Mouse (Mus musculus): ENCODE data around the gene Olfr223. TPM values are rescaled to one million over a fixed set of nuclear protein-coding genes. Genes with fewer than 3 reads are reported as not detected.
A peak's percentile ranks its signal among the peaks of the same experiment; 100 is the strongest.
"Not testable (repeated sequence)": the region's sequence is repeated elsewhere in the genome, so short reads cannot be mapped to it uniquely, and the experiment has no call there.

Olfr223 gene
- total RNA-seq (2022) = not detected

DNA sequence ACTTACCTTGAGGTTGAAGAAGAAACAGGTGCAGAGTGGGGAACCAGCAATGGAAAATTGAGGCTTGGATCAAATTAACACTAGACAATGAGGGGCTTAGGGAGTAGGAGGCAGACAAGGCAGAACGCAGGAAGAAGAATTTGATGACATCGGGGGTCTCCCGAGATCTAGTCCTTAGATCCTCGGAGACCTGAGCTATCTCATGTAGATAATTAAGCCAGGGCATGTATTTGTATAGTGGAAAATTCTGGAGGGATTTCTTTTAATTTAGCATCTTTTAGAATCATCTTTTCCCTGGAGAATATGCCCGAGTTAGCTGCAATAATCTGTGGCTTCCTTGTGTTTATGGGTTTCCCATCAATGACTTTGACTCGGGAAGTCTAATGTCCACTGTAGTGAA lies at the start of gene Olfr223:
TSS of gene Olfr223 (minus strand) at position 101 of the 400 bp plus-strand sequence.
- no peak for DNase-seq (ENCODE audit: low spot score in 2 of 2)

DNA sequence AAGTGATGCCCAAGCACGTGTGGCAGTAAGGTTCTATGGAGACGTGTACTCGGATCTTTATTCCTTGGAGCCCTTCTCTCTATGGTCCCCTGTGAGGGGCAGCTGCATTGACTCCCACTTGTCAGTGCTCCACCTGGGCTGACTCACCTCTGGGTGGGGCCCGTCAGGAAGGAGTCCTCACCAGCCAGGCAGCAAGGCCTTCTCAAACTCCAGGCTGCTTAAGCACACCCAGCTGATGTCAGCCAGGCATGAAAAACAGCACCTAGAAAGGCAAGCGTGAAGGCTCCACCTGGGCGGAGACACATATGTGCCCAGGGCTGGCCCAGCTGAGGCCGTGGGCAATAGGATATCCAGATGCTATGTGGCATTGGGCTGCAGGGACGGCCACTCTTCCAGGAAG lies 49.3 kb upstream of the Olfr223 start:
- no peak for DNase-seq (ENCODE audit: low spot score in 2 of 2)

DNA sequence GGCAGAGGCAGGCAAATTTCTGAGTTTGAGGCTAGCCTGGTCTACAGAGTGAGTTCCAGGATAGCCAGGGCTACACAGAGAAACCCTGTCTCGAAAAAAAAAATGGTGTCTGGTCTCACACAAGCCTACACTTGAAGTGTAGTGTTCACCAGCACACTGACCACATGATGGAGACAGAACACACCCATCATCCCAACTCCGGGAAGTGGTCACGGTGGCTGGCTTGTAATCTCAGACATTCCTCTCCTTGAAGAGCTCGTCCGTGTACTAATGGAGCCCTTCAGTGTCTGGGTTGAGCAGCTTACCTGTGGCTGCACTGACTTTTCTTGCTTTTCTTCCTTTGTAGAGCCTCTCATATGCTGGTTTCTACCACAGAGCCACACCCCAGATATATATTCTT lies 48.1 kb upstream of the Olfr223 start:
- DNase-seq (ENCODE audit: low spot score in 2 of 2) = no peak

DNA sequence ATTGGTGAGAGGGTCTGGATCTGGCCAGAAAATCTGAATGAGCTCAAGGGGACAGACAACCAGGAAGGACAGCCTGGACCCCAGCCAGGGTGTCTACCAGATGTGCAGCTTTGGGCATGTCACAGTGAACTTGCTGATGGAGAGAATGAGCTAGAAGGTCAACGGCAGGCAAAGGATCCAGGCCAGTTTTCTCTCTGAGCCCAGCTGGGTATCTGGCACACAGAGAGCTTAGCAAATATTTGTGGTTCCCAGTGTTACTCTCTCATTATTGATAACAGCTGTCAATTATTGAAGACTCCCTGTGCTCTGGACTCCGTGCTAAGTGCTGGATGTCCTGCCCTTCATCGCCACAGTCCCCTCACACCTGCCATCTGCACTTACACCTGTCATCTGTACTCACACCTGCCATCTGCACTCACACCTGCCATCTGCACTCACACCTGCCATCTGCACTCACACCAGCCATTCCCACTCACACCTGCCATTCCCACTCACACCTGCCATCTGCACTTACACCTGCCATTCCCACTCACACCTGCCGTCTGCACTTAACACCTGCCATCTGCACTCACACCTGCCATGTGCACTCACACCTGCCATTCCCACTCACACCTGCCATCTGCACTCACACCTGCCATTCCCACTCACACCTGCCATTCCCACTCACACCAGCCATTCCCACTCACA lies 47.0 kb upstream of the Olfr223 start:
- no peak for DNase-seq (ENCODE audit: low spot score in 2 of 2)

DNA sequence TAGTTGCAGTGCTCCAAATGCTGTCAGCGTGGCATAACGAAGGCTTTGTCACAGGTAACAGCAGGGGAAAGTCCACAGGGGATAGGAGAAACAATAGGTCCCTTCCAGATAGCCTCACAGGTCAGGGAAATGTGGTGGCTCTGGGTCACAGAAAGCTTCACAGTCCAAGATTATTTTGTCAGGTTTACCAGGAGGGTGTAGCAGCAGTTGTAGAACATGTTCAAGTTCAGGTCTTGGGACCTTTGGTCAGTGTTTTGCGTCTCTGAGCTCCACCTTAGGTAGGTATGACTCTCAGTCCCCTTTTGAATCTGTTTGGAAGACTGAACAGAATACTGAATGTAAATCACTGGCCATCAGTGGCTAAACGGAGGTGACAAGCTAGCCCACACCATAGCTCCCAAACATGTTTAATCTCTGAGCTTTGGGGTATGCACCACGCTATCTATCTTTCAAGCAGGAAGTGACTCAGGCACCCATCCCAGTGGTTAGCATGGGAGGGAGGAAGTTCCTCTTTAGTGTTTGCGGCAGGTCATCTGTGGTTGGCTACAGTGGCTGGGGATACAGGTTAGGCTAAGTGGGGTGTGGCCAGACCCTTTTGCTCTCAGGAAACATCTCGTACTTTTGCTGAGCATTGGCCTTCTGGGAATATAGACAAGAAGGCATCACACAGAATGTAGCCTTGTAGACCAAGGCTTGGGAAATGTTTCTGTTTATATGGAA lies 43.8 kb upstream of the Olfr223 start:
- no peak for DNase-seq (ENCODE audit: low spot score in 2 of 2)

DNA sequence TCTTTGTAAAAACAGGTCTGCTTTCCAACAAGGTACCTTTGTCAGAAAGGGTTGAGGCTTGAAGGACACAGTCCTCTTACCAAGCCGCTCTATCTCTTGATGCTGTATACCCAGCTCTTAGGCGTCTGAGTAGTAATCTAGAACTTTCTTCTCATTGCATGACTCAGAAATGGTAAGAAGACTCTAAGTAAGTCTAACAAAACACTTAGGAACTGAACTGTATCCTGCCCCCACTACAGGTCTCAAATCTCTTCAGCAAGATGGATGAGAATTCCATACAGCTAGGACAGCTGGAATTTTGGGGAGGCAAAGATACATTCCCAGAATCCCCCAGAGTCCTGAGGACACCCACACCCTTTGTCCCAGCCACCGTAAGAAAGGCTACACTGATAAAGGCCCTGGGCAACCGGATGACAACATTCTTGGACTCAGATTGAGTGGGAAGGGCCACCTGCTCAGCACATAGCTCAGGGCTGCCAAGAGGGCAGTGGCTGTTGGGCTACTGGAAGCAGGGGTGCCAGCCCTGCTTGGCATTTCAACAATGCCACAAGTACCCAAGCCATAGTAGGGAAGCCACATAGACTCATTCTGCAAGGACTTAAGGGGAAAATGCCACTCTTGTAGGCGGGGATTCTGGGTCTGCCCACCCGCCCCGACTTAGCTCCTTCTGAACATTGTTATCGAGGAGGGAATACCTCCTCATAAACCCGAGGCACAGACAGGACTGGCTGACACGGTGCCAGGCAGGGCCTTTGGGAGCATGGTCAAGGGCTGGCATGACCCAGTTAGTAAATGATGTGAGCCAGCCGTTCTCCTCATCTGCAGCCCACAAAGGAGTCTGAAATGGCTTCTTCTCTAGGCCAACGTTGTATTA lies 43.0 kb upstream of the Olfr223 start:
- DNase-seq (ENCODE audit: low spot score in 2 of 2) = no peak

DNA sequence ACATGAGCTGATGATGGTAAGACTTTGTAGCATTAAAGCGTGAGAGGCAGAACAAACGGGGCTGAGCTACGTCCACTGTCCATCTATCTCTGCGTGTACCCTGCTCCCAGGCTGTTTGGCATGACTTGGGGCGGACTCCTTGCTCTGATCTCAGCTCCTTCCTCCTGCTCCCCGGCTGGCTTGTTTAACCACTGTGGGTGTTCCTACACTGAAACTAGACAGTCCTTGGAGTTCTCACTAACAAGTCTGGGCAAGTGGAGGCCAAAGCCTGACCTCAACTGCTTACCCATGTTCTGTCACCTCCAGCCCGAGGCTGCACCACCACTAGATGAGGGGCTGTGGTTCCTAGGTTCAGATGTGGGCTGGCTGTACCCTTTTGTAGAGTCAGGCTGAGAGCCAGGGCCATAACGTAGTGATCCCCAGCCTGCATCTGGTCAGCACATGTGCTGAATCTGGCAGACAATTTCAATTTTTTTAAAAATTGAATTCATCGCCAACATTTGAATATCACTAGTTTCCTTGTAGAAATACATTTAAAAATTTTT lies 42.2 kb upstream of the Olfr223 start:
- no peak for DNase-seq (ENCODE audit: low spot score in 2 of 2)

DNA sequence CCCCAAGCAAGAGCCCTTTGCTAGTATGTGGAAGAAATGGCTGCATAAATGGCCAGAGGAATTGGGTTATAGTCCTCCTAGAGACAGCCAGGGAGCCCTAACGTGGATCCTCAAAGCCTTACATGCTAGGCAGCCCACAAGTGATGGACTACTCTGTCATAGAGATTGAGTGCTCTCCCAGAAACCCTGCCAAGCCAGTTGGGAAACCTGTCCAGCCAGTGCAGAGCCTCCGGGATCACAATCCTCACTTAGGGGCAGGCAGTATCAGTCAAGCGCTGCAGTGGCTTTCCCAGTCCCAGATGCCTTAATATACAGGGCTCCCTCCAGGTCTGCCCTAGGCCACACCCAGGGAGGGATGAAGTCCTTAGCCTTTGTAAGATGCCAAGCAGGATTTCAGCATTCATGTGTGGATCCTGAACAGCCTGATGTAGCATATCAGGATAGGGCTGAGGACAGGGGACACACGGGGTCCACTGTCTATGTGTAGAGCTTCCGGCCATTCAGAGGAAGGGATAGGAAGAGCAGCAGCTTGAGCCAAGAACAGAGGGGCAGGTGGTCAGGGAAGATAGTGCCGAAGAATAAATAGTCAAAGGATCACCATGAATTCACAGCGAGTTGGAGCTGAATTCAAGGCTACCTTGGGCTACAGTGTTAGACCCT lies 41.0 kb upstream of the Olfr223 start:
- no peak for DNase-seq (ENCODE audit: low spot score in 2 of 2)

DNA sequence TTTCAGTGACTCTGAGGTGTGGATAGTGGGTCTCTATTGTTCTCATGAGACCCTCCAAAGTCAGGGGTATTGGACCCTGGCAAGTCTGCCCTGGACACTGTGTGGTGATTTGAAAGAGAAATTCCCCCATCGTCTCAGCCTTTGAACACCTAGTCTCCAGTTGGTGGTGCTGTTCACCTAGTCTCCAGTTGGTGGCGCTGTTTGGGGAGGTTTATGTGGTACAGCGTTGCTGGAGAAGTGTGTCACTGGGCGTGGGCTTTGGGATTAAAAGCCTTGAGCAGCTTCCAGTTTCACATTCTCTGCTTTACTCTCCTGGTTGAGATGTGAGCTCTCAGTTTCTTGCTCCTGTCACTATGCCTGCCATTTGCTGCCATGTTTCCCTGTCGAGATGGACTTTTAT lies 39.9 kb upstream of the Olfr223 start:
- peak in 1 of 2 experiments; percentile 32 for DNase-seq (ENCODE audit: low spot score in 2 of 2)

DNA sequence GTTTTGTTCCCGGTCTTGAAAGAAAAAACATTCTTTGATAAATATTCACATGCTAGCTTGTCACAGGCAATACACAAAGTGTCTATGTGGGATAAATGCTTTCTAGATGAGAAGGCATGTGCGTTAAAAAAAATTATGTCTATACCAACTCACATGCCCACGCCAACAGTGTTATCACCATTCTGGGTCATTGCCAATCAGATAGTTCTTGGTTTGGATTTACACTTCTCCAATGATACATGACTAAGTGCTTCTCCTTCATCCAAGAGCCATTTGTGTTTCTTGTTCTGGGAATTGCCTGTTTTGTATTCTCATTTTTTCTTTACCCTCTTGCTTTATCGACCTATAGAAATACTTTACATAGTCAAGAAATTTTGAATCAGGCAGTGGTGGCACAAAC lies 38.9 kb upstream of the Olfr223 start:
- DNase-seq (ENCODE audit: low spot score in 2 of 2) = no peak

DNA sequence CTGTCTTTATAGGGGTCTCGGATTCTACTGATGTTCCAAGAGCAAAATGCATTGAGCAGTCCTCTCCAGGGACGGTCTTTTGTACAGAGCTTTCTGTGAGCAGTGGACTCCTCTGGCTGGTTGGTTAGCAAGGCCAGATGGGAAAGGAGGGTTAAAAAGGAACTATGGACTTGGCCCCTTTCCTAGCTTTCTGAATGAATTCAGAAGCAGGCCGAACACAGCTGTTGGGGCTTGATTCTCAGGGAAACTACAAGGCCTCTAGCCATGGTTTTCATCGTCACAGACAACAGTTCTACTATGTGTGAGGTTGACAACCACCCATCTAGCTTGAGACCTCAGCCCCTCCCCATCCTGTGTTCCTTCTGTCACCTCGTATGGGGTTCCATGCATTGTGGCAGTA lies 36.8 kb upstream of the Olfr223 start:
- DNase-seq (ENCODE audit: low spot score in 2 of 2) = no peak

DNA sequence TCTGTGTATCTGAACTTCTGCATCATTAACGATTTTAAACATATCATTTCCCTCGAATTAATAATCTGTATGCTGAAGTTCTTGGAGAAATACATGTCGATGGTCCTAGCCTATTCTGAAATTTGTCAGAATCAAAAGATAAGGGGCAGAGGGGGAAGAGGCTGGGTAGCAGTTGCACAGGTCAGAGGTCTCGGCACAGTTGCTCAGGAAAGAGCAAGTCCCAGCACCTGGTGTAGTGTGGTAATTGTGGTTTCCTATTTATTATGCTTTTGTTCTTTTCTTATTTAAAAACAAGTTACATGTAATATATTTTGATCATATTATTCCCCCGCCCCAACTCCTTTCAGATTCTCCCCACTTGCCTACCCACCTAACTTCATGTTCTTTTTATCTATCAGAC lies 35.1 kb upstream of the Olfr223 start:
- no peak for DNase-seq (ENCODE audit: low spot score in 2 of 2)

DNA sequence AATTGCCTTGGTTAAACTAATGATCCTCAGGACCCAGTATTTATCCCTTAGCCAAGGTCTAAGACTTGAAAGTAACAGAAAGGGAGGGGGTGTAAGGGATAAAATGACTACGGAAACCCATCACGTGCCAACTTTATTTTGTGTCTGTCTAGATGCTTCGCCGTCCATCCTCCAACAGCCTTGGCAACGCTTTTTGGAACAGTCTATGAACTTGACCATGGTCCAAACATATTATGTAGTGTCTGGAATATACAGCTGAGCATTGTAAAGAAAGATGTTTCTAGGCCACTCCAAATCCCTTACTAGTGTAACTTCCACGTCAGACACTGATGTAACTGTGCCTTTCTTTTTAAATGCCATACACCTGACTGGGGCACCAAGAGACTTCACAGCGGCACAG lies 33.1 kb upstream of the Olfr223 start:
- no peak for DNase-seq (ENCODE audit: low spot score in 2 of 2)

DNA sequence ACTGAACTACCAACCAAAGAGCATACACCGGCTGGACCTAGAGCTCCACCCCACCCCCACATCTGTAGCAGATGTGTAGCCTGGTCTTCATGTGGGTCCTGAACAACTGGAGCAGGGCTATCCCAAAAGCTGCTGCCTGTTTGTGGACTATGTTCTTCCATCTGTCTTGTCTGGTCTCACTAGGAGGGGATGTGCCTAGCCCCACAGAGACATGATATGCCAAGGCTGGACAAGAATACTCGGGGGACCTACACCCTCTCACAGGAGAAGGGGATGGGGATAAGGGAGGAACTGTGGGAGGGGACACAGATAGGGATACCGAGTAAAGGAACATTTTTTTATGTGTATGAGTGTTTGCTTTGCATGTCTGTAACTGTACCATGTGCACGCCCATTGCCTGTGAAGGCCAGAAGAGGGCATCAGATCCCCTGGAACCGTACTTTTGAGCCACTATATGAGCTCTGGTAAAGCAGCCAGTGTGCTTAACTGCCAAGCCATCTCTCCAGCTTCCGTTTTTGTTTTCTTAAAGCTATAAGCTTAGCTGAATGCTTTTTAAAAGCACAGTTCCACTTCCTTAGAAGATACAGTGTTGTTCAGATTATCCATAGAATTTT lies 31.0 kb upstream of the Olfr223 start:
- peak; percentile 20 to 27 for DNase-seq (ENCODE audit: low spot score in 2 of 2)

DNA sequence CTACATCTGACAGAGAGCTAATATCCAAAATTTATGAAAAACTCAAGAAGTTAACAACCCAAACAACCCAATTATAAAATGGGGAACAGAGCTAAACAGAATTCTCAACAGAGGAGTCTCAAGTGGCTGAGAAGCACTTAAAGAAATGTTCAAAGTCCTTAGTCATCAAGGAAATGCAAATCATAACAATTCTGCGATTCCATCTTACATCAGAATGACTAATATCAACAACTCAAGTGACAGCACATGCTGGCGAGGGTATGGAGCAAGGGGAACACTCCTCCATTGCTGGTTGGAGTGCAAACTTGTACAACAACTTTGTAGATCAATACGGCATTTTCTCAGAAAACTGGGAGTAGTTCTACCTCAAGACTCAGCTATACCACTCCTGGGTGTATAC lies 29.1 kb upstream of the Olfr223 start:
- no peak for DNase-seq (ENCODE audit: low spot score in 2 of 2)

DNA sequence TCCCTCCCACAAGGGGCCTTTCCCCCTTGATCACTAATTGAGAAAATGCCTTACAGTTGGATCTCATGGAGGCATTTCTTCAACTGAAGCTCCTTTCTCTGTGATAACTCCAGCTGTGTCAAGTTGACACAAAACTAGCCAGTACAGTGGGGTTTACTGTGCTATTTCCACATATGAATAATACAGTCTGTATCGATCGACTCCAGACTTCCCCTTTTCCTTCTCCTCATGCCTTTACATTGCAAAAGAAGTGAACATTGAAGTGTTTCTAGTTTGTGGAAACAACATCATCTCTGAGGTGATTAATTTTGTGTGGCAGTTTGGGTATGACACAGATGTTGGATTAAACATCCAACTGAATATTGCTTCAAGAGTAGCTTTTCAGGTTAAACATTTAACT lies 23.9 kb upstream of the Olfr223 start:
- not testable (repeated sequence) for DNase-seq (ENCODE audit: low spot score in 2 of 2)

DNA sequence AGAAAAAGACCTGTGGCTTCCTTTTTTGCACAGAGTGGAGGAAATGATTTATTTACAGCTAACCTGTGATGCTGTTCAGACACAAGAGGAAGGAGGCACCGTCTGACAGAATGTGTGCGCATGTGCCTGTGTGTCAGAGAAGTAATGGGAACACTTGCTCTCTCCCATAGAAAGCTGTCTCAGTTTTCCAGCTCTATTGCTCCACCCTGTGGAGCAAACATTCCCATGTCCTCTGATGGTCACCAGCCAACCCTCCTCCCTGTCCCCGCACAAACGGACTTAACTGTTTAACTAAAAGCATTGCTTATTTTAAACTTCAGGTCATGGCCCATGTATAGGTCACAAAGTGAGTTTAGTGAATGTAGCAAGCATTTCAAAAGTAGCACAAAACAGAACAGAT lies 21.0 kb upstream of the Olfr223 start:
- no peak for DNase-seq (ENCODE audit: low spot score in 2 of 2)

DNA sequence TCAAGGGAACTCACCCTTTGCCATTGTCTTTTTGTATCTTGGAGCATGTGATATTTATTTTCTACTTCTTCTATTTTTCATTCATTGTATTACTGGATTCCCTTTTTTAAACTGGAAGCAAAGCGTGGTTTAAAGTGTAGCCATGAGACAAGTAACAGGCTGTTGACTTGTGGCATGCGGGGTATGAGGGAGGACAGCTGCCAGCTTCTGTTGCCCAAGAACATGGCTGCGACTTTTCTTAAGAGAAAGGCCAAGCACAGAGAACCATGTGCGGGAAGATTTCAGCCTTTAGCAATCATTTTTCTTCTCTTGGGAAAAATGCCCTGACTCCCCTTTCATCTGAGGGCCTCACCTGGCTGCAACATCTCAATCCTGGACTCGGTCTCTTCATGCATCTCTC lies 18.6 kb upstream of the Olfr223 start:
- no peak for DNase-seq (ENCODE audit: low spot score in 2 of 2)

DNA sequence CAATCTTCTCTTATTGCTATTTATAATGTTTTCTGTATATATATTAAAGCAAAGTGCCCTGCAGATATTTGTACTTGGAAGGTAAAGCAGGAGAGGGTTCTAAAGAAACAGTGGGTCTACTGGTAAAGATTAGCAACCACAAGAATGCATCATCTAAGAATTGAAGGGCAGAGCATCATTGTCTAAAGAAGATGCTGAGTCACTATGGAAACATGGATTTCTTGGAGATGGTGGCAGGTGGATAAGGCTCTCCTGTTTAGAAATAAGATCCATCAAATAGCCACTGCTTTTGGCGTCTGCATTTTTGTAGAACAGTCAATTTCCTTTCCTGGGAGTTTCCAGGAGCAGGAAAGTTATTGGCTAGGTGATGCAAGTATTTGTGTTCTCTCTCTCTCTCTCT lies 9.2 kb upstream of the Olfr223 start:
- DNase-seq (ENCODE audit: low spot score in 2 of 2) = no peak

DNA sequence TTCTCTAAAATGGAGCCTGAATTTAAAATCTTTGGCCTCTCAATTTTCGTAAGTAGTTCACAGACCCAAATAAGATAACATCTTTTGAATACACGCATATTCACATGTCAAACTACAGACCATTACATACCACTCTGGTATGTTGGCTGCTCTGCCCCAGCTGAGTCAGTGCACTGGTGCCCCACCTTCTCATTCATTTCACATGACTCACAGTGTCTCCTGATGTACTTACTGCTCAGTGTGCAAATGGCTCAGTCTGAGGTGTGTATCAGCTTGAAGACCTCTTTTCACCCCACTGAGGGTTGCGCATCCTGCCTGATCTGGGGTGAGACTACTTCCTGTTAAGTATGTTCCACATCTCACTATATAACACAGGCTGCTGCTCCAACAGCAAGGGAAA lies 7.8 kb upstream of the Olfr223 start:
- DNase-seq (ENCODE audit: low spot score in 2 of 2) = no peak

DNA sequence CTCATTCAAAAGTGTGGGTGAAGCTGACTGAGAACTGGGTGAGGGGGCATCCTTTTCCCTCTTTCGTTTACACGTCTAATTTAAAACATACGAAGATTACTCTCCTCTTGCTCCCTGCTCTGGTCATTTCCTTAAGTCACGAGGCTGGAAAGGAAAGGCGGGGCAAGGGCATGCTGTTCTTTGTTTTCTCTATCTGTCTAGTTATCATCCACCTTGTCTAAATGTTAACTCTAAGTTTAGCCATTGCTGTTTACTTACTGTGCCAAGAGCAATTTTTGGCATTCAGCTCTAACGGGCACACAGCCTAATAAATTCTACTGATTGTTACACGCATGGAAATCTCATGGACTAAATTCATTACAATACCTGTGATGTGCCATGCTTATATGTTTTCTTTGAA lies 6.1 kb upstream of the Olfr223 start:
- DNase-seq (ENCODE audit: low spot score in 2 of 2) = no peak

All from gastrocnemius, adult 8-10 months (tissue).